Mouse (Mus musculus): Measurements from ENCODE around the gene Dcaf15. TPM values are rescaled to one million over a fixed set of nuclear protein-coding genes. Genes with fewer than 3 reads are reported as not detected.
A peak's percentile ranks its signal among the peaks of the same experiment; 100 is the strongest.

Gene Dcaf15
- polyA plus RNA-seq, 1 experiment, result 108 TPM

GRCm38 (mm10) chr8:84140838-84141237 is 36.3 kb upstream of the Dcaf15 start:
- WGBS, result 91% methylated on average over 4 of the region's 4 CpGs
- Histone ChIP-seq H3K27ac (ENCODE audit: insufficient read depth, low read depth, low read length) (no peak overlapping the region), H3K4me1 (ENCODE audit: control insufficient read depth, insufficient read depth, insufficient read length, low read length) (no peaks in the 10 kb centered on the region), H3K36me3 (ENCODE audit: control insufficient read depth, insufficient read depth, low read length) (peaks cover 78% of the 10 kb centered on the region), H3K4me3 (ENCODE audit: low read depth, low read length) (no peak overlapping the region), H3K27me3 (ENCODE audit: control insufficient read depth, insufficient read depth, low read length) (no peaks in the 10 kb centered on the region)
- TF ChIP-seq POLR2A (IDR thresholded peaks at IDR 0.05; ENCODE audit: low read depth, low read length) (no peak), CTCF (IDR thresholded peaks at IDR 0.05; ENCODE audit: extremely low read depth, insufficient read length, insufficient replicate concordance, low read depth, low read length) (no peak)

GRCm38 (mm10) chr8:84137848-84138247 is 33.3 kb upstream of the Dcaf15 start:
- 92% methylated on average over 3 of the region's 3 CpGs for WGBS
- Histone ChIP-seq H3K4me3 (ENCODE audit: low read depth, low read length) (no peak overlapping the region), H3K4me1 (ENCODE audit: control insufficient read depth, insufficient read depth, insufficient read length, low read length) (no peaks in the 10 kb centered on the region), H3K27me3 (ENCODE audit: control insufficient read depth, insufficient read depth, low read length) (no peaks in the 10 kb centered on the region), H3K27ac (ENCODE audit: insufficient read depth, low read depth, low read length) (no peak overlapping the region), H3K36me3 (ENCODE audit: control insufficient read depth, insufficient read depth, low read length) (peaks cover 93% of the 10 kb centered on the region)
- TF ChIP-seq CTCF (IDR thresholded peaks at IDR 0.05; ENCODE audit: extremely low read depth, insufficient read length, insufficient replicate concordance, low read depth, low read length) (no peak), POLR2A (IDR thresholded peaks at IDR 0.05; ENCODE audit: low read depth, low read length) (no peak)

- no peaks in the 10 kb centered on the region for H3K27me3 ChIP-seq (ENCODE audit: control insufficient read depth, insufficient read depth, low read length)
- TF ChIP-seq CTCF (IDR thresholded peaks at IDR 0.05; ENCODE audit: extremely low read depth, insufficient read length, insufficient replicate concordance, low read depth, low read length), result no peak
- no peak for TF ChIP-seq POLR2A (IDR thresholded peaks at IDR 0.05; ENCODE audit: low read depth, low read length)
- H3K36me3 ChIP-seq (ENCODE audit: control insufficient read depth, insufficient read depth, low read length), result peaks cover 53% of the 10 kb centered on the region
- H3K4me1 ChIP-seq (ENCODE audit: control insufficient read depth, insufficient read depth, insufficient read length, low read length), result no peaks in the 10 kb centered on the region
- H3K4me3 ChIP-seq (ENCODE audit: low read depth, low read length), result no peak overlapping the region
- WGBS, result 77% methylated on average over 8 of the region's 8 CpGs
- H3K27ac ChIP-seq (ENCODE audit: insufficient read depth, low read depth, low read length), result no peak overlapping the region
Observed at GRCm38 (mm10) chr8:84132225-84132624, 27.7 kb upstream of the Dcaf15 start.

GRCm38 (mm10) chr8:84130806-84131205 is 26.2 kb upstream of the Dcaf15 start:
- H3K36me3 ChIP-seq (ENCODE audit: control insufficient read depth, insufficient read depth, low read length), result peaks cover 39% of the 10 kb centered on the region
- WGBS, result 49% methylated on average over 30 of the region's 30 CpGs
- TF ChIP-seq POLR2A (IDR thresholded peaks at IDR 0.05; ENCODE audit: low read depth, low read length) (no peak), CTCF (IDR thresholded peaks at IDR 0.05; ENCODE audit: extremely low read depth, insufficient read length, insufficient replicate concordance, low read depth, low read length) (no peak)

GRCm38 (mm10) chr8:84128277-84128676 is 23.7 kb upstream of the Dcaf15 start:
- TF ChIP-seq POLR2A (IDR thresholded peaks at IDR 0.05; ENCODE audit: low read depth, low read length), result no peak
- no peak for TF ChIP-seq CTCF (IDR thresholded peaks at IDR 0.05; ENCODE audit: extremely low read depth, insufficient read length, insufficient replicate concordance, low read depth, low read length)
- Histone ChIP-seq H3K36me3 (ENCODE audit: control insufficient read depth, insufficient read depth, low read length) (peaks cover 14% of the 10 kb centered on the region), H3K27ac (ENCODE audit: insufficient read depth, low read depth, low read length) (no peak overlapping the region), H3K4me3 (ENCODE audit: low read depth, low read length) (peak overlapping the region; percentile 23; the same call in 1 of the 2 replicates), H3K4me1 (ENCODE audit: control insufficient read depth, insufficient read depth, insufficient read length, low read length) (no peaks in the 10 kb centered on the region), H3K27me3 (ENCODE audit: control insufficient read depth, insufficient read depth, low read length) (no peaks in the 10 kb centered on the region)
- WGBS, result 58% methylated on average over 8 of the region's 8 CpGs

More at GRCm38 (mm10) chr8:84130806-84131205, 26.2 kb upstream of the Dcaf15 start:
- H3K4me3 ChIP-seq (ENCODE audit: low read depth, low read length), result no peak overlapping the region
- H3K27me3 ChIP-seq (ENCODE audit: control insufficient read depth, insufficient read depth, low read length), result no peaks in the 10 kb centered on the region
- H3K27ac ChIP-seq (ENCODE audit: insufficient read depth, low read depth, low read length), result no peak overlapping the region
- no peaks in the 10 kb centered on the region for H3K4me1 ChIP-seq (ENCODE audit: control insufficient read depth, insufficient read depth, insufficient read length, low read length)

- Histone ChIP-seq H3K27me3 (ENCODE audit: control insufficient read depth, insufficient read depth, low read length) (no peaks in the 10 kb centered on the region), H3K4me3 (ENCODE audit: low read depth, low read length) (peak overlapping the region; percentile 27), H3K27ac (ENCODE audit: insufficient read depth, low read depth, low read length) (no peak overlapping the region), H3K36me3 (ENCODE audit: control insufficient read depth, insufficient read depth, low read length) (peaks cover 6% of the 10 kb centered on the region), H3K4me1 (ENCODE audit: control insufficient read depth, insufficient read depth, insufficient read length, low read length) (no peaks in the 10 kb centered on the region)
- WGBS, result 71% methylated on average over 17 of the region's 17 CpGs
- TF ChIP-seq POLR2A (IDR thresholded peaks at IDR 0.05; ENCODE audit: low read depth, low read length) (no peak), CTCF (IDR thresholded peaks at IDR 0.05; ENCODE audit: extremely low read depth, insufficient read length, insufficient replicate concordance, low read depth, low read length) (no peak)
Observed at GRCm38 (mm10) chr8:84127202-84127901, 22.8 kb upstream of the Dcaf15 start.

- Histone ChIP-seq H3K27me3 (ENCODE audit: control insufficient read depth, insufficient read depth, low read length) (no peaks in the 10 kb centered on the region), H3K27ac (ENCODE audit: insufficient read depth, low read depth, low read length) (0 out of 2 replicates have a peak overlapping the region, but pooled peaks have one; percentile 2)
Observed at GRCm38 (mm10) chr8:84126742-84127141, 22.2 kb upstream of the Dcaf15 start.

More at GRCm38 (mm10) chr8:84126742-84127141, 22.2 kb upstream of the Dcaf15 start:
- 53% methylated on average over 2 of the region's 2 CpGs for WGBS
- Histone ChIP-seq H3K36me3 (ENCODE audit: control insufficient read depth, insufficient read depth, low read length) (no peaks in the 10 kb centered on the region), H3K4me3 (ENCODE audit: low read depth, low read length) (no peak overlapping the region), H3K4me1 (ENCODE audit: control insufficient read depth, insufficient read depth, insufficient read length, low read length) (no peaks in the 10 kb centered on the region)
- TF ChIP-seq POLR2A (IDR thresholded peaks at IDR 0.05; ENCODE audit: low read depth, low read length) (no peak), CTCF (IDR thresholded peaks at IDR 0.05; ENCODE audit: extremely low read depth, insufficient read length, insufficient replicate concordance, low read depth, low read length) (no peak)
